Mouse (Mus musculus): Measurements from ENCODE around the gene Cggbp1. TPM values are rescaled to one million over a fixed set of nuclear protein-coding genes. Genes with fewer than 3 reads are reported as not detected.

Gene Cggbp1
- total and polyA plus RNA-seq, 2 experiments, result 7.0 to 29.5 TPM

DNA sequence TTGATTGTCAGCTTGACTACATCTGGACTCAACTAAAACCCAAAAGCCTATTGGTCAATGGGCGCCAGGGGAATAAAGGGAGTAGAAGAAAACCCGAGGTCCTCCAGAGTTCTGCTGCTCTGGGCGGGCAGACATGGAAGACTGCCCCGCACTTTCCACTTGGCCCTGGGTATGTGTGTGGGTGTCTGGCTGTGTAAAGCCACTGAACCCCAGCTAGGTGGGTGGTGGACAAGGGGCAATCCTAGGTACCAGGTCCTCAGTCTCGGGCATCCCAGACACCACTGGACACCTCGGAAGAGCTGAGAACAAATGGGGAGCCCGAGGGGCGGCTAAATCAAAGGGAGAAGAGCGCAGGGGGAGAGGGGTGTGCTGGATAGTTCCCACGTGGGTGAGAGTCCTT, 57.0 kb downstream of the Cggbp1 start:
- WGBS, result 82% methylated on average over 10 of the region's 10 CpGs
- H3K9ac ChIP-seq (ENCODE audit: low read depth, low read length), result no peak overlapping the region
- H3K79me2 ChIP-seq (ENCODE audit: control insufficient read depth, insufficient read depth, low read length), result no peaks in the 10 kb centered on the region
- no peaks in the 10 kb centered on the region for H3K4me1 ChIP-seq (ENCODE audit: control insufficient read depth, insufficient read depth, low read length)
- H3K4me3 ChIP-seq (ENCODE audit: insufficient read depth, low read depth, low read length), result no peak overlapping the region
- TF ChIP-seq CTCF (IDR thresholded peaks at IDR 0.05; ENCODE audit: low read depth, low read length) (no peak), POLR2A (IDR thresholded peaks at IDR 0.05; ENCODE audit: extremely low read depth, insufficient read depth, low read length) (no peak)
- no peaks in the 10 kb centered on the region for H3K27me3 ChIP-seq (ENCODE audit: control insufficient read depth, insufficient read depth, low read length)
- no peaks in the 10 kb centered on the region for H3K36me3 ChIP-seq (ENCODE audit: control insufficient read depth, insufficient read depth, low read length)
- no peak overlapping the region for H3K27ac ChIP-seq (replicated peaks; ENCODE audit: insufficient read depth, low read depth, low read length)
- no peak for DNase-seq (ENCODE audit: extremely low read depth, low read depth, low spot score)

Other genes starting within 250 kb of the Cggbp1 start
- gene Csnka2ip, start 249.6 kb upstream of the Cggbp1 start, total RNA-seq (2014; rRNA removed), result not detected in 2 replicates
- gene Csnka2ip, start 249.6 kb upstream of the Cggbp1 start, polyA plus RNA-seq (2012; rRNA removed), result not detected in 2 replicates
- gene 4930453N24Rik, start 80.8 kb upstream of the Cggbp1 start, total RNA-seq (2014; rRNA removed), result 15.7 and 15.9 TPM in 2 replicates
- gene 4930453N24Rik, start 80.8 kb upstream of the Cggbp1 start, polyA plus RNA-seq (2012; rRNA removed), result 3.6 and 4.8 TPM in 2 replicates
- gene Zfp654, start 344 bp upstream of the Cggbp1 start, total RNA-seq (2014; rRNA removed), result 9.0 and 9.7 TPM in 2 replicates
- 0.65 TPM in 2 replicates for gene Zfp654, start 344 bp upstream of the Cggbp1 start, polyA plus RNA-seq (2012; rRNA removed)

Data from liver, adult 2 months (tissue).